Mouse (Mus musculus): Measurements from ENCODE around the gene Plekhj1.

Gene Plekhj1

DNA sequence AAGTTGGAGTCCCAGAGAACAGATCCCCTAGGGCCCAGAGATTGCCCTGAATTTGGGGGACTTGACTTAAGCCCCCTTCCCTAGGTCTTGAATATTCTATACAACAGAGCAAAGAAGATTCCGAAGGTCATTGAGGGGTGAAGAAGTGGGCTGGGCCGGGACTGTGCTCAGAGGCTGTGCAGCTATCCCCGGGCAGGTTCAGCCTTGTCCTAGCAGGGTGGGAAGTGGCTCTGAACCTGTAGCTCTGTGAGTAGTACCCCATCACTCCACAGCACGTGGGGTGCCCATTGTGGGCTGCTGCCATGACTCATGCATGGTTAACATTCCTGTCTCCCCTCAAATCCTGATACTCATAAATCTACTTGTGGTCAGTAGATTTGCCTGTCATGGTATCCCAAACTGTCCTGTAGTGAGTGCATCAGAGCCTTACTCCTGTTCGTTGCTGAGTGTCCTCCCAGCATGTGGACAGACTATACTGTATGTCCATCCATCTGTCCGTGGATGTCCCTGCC is 22.0 kb downstream of the Plekhj1 start:
- DNase-seq: no peak

GRCm38 (mm10) chr10:80775731-80776130 is 22.7 kb downstream of the Plekhj1 start:
- peak; percentile 79 to 80 for DNase-seq

- DNase-seq: no peak
Observed at GRCm38 (mm10) chr10:80774981-80775380, 23.4 kb downstream of the Plekhj1 start.

DNA sequence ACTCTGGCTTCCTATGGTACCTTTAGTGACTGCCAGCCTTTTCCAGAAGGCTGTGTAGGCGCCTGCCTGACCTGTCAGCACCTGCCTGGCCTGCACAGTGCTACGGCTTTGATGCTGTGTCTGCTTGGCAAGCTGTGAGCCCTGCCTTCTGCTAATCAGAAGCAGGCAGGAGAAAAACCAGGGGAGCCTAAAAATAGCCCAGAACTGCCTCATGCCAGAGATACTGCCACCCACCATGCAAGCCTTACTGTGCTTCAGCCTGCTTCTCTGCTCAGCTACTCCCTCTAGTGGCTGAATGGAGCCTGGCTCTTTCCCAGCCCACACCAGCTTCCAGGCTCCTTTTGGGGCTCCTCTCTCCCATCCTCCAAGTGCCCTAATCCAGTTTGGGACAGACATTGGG is 23.9 kb downstream of the Plekhj1 start:
- DNase-seq: peak; percentile 93 to 97

GRCm38 (mm10) chr10:80773816-80774215 is 24.6 kb downstream of the Plekhj1 start:
- no peak for DNase-seq

- DNase-seq: no peak
Observed at GRCm38 (mm10) chr10:80768365-80768764, 30.1 kb downstream of the Plekhj1 start.

- DNase-seq: peak in 1 of 2 experiments; percentile 33
Observed at GRCm38 (mm10) chr10:80766161-80766815, 32.1 kb downstream of the Plekhj1 start.

GRCm38 (mm10) chr10:80765746-80766145 is 32.7 kb downstream of the Plekhj1 start:
- no peak for DNase-seq

GRCm38 (mm10) chr10:80763502-80763901 is 34.9 kb downstream of the Plekhj1 start:
- no peak for DNase-seq

- DNase-seq: no peak
Observed at GRCm38 (mm10) chr10:80761821-80762220, 36.6 kb downstream of the Plekhj1 start.

DNA sequence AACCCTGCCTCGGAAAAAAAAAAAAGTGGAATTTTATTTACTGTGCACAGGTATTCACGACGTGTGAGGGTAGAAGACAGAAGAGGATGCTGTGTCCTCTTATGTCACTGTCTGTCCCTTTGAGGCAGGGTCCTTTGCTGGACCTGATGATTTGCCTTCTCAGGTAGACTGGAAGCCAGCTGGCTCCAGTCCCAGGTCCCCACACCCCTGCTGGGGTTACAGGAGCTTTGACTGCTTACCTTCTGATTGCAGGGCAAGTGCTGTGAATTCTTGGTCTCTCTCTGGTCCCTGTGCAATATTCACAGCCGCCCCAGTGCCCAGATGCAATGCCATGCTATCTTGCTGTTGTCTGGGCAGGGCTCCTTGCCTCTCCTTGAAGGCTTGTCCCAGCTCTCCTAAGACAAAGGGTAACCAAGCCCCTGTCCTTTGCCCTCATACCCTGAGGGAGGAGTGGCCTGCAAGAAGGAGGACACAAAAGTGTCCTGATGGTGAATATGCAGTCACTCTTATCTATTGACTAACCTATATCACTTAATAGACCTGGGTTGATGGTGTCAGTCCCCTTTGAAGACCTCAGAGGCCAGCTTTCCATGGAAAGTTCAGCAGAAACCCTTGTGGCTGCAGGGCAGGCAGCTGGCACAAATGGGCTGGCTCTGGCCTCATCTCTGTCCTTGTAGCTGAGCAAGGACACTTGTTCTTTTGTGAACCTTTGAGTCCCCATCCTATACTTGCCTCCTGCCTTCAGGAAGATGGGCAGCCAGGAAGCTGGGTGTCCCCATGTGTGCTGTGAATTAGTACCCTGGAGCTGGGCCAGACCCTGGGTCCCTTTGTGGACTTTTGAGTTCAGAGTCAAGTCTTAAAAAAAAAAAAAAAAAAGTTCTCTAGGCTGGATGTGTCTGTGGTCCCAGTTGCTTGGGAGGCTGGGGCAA is 37.6 kb downstream of the Plekhj1 start:
- peak in 1 of 2 experiments; percentile 49 for DNase-seq

- peak; percentile 16 to 37 for DNase-seq
Observed at GRCm38 (mm10) chr10:80758651-80759050, 39.8 kb downstream of the Plekhj1 start.

GRCm38 (mm10) chr10:80757717-80758116 is 40.7 kb downstream of the Plekhj1 start:
- DNase-seq: peak; percentile 41 to 46

DNA sequence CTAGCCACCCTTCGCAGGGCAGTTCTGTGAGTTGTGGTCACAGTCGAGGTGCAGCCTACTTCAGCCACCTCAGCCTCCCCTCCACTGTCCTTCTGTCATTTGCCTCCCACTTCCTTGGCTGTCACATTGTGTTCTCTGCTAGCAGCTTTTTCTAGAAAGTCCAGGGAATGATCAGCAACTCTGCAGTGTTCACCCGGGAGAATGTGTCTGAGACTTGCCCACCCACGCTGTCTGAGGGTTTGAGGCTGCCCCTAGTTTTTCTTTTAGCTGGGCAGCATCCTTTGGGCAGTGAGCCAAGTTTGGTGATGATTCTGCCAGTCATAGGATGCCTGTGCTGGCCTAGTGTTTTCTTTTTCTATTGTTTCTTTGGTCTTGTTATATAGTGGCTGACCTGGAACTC is 41.5 kb downstream of the Plekhj1 start:
- peak; percentile 28 to 45 for DNase-seq

DNA sequence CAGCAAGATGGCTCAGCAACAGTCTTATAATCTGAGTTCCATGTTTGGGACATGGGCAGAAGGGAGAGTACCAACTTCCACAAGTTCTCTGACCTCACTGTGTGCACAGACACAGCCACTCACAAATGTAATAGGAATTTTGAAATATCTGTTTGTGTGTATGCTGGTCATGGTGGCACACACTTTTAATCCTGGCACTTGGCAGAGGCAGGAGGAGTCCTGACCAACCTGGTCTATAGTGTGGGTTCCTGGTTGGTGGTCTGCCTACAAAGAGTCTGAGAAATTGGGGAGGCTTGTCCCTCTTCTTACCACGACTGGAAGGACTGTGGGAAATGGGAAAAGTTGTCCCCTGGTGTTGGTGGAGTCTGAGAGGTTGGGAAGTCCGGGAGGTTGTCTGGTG is 41.9 kb downstream of the Plekhj1 start:
- DNase-seq: no peak

GRCm38 (mm10) chr10:80756099-80756498 is 42.3 kb downstream of the Plekhj1 start:
- DNase-seq: no peak

DNA sequence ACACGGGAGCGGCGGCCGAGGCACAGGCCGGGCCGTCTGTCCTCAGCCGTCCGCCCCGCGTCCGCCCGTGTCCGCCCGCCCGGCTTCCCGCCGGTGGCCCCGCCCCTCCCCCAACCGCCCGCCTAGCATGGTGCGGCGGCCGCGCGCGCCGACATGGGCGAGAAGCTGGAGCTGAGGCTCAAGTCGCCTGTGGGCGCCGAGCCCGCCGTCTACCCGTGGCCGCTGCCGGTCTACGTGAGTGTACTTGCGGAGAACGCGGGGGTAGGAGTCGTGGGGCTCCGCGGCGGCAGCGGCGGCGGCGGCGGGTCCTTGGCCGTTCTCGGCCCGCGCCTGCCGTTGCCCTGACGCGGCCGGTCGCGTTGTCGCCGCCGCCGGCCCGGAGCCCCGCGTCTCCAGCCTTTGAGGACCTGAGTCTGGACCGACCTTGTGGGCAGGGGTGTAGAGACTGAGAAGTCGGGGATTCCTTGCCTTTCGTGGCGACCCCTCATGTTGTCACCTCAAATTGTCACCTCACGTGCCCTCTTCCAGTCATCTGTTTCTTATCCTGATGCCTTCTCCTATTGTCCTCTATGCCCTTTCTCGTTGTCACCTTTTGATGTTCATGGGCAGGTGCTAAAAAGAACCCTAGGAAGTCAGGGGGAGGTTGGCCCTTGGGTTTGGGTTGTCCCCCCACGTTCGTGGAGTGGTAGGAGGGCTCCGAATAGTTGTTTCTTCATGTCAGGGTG is 43.0 kb downstream of the Plekhj1 start:
- DNase-seq: no peak

DNA sequence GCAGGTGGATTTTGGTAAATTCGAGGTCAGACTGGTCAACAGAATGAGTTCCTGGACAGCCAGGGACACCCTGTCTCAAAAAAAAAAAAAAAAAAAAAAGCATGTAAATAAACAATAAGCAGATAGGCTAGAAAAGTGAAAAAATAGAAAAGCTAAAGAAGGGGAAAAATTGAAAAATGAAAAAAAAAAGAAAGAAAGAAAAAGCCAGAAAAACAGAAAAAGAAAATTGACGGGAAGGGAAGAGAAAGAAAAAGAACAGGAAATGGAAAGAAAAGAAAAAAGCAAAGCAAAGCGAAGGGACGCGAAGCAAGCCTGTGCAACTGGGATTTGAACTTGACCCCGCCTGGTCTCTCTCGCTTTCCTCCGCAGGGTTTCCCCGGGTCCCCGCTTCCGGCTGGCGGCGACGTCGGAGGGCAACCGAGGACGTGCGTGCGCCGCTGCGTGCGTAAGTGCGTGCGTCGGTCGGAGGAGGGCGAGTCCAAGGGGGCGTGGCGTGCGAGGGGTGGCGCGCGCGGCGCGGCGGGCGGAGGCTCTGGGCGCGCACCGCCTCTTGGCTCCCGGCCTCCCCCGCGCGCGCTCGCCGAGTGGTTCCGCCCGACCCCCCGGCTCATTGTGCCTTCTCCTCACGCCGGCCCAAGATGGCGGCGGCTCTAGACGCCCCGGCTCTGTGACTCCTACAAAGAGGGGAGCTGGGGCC is 43.7 kb downstream of the Plekhj1 start, which contains the start of gene Dot1l:
TSS of gene Dot1l (plus strand) at position 613 of the 697 bp plus-strand sequence.
- DNase-seq: peak; percentile 98 to 99

DNA sequence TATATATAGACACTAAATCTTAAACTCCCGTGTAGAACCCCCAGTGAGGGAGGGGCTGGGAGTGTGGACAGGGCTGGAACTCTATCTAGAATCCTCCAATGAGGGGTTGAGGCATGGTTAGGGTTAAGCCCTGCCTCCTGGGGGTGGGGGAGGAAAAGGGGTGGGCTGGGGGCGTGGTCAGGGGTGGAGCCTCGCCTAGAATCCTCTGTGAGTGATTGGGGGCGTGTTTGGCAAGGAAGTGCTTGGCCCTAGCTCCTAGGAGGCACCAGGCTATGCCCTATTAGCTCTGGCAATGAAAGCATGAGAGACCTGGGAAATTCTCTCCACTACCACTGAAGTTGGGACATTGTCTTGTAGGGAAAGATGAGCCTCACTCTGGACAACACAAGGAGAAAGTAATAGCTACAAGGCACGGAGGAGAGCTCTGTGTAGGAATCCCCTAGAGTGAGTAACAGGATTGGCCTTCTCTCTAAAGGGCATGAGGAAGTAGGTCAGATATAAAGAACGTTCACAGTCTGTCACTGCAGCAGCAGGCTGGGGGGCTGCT is 46.3 kb downstream of the Plekhj1 start:
- DNase-seq: peak; percentile 47 to 59

GRCm38 (mm10) chr10:80751188-80751832 is 47.1 kb downstream of the Plekhj1 start:
- DNase-seq: peak; percentile 56 to 64

DNA sequence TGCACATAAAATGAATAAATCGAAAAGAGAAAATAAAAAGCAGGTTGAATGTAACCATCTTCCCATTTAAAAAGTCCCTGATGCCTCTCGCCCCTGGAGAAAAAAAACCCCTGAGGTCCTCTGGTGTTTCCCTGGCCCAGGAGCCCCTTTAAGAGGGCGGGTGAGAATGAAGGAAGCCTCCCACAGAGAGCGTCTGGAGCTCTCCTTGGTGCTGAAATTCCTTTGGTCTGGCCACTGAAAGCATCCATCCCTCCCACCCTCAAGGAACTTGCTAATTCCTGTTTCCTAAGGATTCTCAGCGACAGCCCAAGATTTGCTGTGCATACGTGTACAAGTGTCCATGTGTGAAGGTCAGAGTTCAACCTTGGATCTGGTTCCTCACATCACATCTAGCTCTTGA is 49.8 kb downstream of the Plekhj1 start:
- no peak for DNase-seq
